Mouse (Mus musculus) adrenal gland, postnatal 36 days (tissue): ENCODE measurements around the gene Ndel1. TPM values are rescaled to one million over a fixed set of nuclear protein-coding genes. Genes with fewer than 3 reads are reported as not detected.
A peak's percentile ranks its signal among the peaks of the same experiment; 100 is the strongest.

Experiments used
- DNase-seq, 2 experiments: peaks; one replicate each; pipeline ENCODE4 v3.0.0; 2021; ENCODE audit warnings: mixed read lengths in 1 of 2
- long read RNA-seq, 2 experiments: library from polyadenylated mRNA; stranded (forward); transcript quantifications; one replicate each; pipeline ENCODE4 v2.0.0; 2021; ENCODE audit warnings: borderline sequencing depth in 2 of 2
- total RNA-seq, 2 experiments: library from RNA; stranded (reverse); gene quantifications; 2 replicates each; pipeline ENCODE4 v1.2.3; 2021

Ndel1 gene
- 10 to 100 TPM; 58.4 to 81.8 TPM for total RNA-seq
- long read RNA-seq, experiment 1, transcript Ndel1-201 (9 exons, 2,382 nt), result major isoform, 35 of 44 reads
- long read RNA-seq, experiment 1, partial matches to known transcripts, result 0 of 44 reads
- long read RNA-seq, experiment 1, other reads (novel, unspliced or antisense), result 9 of 44 reads
- long read RNA-seq, experiment 2, transcript Ndel1-201 (9 exons, 2,382 nt), result major isoform, 10 of 16 reads
- long read RNA-seq, experiment 2, partial matches to known transcripts, result 2 of 16 reads
- long read RNA-seq, experiment 2, other reads (novel, unspliced or antisense), result 4 of 16 reads

DNA sequence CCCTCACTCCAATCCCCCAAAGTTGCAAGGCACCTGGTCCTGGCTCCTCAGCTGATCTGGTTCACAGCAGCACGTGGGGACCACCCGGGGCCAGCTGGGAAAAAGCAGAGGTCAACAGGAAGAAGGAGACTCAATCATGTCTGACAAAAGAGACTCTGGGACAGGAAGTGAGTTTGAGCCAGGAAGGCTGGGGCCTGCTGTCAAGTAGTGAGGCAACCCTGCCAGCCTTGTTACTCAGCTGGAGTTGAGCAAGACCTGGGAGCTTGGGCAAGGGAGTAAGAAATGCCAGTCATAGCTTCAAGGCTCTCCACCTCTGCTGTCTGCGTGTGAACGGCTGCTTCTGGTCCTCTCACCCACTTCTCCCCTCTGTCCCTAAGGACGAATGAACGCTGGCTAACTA, at the start of gene Ndel1:
Gene Ndel1, minus strand, starts transcription at position 111 of the 400 bp plus-strand sequence.
- peak; percentile 86 for DNase-seq

DNA sequence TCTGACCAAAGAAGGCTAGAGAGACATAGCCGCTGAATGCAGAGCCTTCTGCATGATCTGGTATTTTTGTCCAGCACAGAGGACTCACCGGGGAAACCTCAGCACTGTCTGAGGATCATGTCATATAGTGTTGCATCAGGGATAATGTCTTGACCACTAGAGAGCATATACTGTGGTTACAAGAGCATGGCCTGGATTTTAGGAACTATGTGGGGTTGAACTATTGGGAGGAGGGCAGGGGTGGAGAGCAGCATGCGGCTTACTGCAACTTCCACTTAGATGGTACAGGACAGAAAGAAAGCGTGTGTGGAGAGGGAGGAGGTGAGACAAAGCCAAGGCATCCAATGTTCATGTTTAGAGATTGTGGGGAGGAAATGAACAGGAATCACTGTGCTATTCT, 42.9 kb upstream of the Ndel1 start:
- no peak for DNase-seq

DNA sequence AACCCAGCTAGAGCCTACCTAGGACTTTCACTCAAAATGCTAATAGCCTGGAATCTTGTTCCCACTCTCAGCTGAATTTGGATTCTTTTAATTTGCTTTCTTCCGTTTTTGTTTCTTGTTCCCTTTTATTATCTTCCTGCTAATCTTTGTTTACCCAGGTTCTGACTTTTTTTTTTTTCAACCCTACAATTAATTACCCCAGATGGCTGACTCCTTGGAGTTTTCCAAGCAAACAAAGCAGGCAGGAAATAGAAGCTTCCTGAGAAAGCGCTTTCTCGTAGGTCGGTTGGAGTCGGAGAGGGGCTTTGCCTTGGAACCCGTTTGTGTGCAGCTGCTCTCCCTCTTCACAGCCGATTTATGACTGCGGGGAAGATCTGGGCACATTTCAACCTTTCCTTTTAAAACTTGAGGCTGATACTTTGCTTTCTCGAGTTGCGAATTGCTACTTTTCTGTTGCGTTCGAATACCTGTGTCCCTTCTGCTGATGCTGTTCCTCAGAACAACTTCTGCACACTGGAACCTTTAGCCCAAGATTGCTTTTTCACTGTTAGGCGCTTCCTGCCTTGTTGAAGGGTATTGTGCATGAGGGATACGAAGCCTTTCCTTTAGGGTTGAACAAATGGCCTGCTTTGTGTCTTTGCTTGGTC, 40.0 kb upstream of the Ndel1 start:
- no peak for DNase-seq

DNA sequence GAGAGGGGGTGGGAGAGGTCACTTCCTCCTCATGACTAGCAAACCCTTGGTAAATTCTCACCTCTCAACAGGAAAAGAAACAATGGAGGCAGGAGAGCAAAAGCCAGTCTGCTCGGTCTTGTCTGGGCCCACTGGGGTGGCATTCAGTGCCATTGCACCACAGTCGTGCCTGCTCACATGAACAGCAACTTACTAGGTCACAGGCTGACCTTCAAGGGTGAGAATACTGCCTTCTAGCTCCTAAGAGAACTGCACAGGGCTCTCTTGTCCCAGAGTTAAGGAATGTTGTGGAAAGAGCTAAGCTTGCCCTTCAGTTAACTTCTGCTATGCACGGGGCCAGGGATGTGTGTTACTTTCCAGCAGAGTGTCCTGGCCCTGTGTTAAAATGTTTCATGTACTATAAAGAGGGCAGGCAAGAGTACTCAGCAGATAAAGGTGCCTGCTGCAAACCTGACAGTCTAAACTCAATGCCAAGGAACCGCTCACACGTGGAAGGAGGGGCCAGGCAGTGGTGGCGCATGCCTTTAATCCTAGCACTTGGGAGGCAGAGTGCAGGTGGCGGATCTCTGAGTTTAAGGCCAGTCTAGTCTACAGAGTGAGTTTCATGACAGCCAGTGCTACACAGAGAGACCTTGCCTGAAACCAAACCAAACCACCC, 37.3 kb upstream of the Ndel1 start:
- no peak for DNase-seq

DNA sequence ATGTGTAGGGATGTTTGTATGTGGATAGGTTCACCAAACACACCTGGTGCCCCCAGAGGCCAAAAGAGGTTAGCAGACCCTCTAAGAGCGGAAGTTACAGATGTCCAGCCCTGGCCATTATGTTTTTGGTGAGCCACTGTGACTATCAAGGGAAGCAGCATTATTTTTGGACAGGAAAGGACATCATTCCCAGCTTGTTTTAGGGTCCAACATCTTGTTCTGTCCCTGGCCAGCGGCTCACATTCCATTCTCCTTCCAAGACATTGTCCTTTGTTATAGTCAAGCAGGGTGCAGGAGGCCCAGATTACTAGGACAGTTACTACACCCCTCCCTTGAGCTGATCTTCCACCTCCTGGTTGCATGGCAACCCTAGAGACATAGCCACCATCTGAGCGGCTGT, 35.6 kb upstream of the Ndel1 start:
- no peak for DNase-seq

DNA sequence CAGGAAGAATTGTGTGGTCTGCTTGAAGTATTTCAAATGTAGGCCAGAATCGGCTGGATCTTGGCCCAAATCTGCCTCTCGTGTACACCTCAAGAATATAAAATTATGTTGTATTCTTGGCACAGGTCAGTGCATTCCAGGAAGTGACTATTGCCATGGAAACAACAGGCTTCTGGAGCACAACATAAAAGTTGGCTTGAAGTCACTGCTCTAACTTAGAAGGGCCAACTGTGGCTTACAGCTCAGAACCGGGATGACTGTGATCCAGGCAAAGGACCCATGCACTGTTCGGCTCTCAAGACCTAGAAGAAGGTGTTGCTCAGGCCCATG, 34.8 kb upstream of the Ndel1 start:
- DNase-seq, result no peak

DNA sequence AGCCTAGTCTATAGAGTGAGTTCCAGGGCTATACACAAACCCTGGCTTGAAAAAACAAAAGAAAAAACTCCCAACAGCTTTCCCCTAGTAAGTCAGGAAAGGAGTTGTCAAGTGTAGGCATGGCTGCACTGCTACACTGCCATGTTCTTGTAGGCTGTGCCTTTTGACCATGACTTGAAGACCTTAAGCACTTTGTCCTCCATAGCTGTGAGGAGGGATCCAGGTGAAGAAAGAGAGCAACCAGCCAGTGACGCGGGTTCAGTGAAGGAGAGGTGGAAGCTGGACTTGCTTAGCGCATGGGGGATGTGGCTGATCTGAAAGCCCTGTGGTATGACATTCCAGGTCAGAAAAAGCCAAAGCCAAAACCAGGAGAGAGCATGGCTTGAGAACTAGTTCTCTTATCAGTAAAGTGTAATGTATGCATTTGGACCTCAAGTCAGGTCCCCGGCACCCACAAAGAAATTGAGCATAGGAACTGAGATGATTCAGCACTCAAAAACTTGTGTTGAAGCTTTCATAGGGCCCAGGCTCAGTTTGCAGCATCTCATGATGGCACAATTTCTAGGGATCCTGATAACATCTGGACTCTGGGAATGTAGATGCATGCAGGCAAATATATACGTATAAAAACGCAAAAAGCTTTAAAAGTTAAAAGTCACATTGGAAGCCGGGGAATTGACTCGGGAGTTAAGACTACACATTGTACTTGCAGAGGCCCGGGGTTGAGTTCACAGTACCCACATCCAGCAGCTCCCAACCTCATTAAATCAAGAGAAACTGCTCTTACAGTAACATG, 34.2 kb upstream of the Ndel1 start:
- DNase-seq, result no peak

DNA sequence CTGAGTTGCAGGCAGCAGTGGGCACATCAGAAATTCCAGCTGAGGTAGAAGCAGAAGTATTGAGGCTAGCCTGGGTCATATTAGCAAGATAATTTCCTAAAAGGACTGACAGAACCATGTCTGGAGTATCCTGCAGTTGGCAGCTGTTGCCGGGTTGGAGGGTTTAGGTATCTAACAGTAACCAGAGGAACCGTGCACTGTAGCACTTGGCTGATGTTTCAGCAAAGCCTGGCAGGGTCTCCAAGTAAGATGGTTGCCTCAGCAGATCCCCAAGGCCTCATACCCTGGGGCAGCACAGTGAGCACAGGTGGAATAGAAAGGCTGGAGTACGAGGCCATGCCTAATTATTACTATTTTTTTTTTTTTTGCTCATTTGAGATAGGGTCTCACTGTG, 33.5 kb upstream of the Ndel1 start:
- no peak for DNase-seq

DNA sequence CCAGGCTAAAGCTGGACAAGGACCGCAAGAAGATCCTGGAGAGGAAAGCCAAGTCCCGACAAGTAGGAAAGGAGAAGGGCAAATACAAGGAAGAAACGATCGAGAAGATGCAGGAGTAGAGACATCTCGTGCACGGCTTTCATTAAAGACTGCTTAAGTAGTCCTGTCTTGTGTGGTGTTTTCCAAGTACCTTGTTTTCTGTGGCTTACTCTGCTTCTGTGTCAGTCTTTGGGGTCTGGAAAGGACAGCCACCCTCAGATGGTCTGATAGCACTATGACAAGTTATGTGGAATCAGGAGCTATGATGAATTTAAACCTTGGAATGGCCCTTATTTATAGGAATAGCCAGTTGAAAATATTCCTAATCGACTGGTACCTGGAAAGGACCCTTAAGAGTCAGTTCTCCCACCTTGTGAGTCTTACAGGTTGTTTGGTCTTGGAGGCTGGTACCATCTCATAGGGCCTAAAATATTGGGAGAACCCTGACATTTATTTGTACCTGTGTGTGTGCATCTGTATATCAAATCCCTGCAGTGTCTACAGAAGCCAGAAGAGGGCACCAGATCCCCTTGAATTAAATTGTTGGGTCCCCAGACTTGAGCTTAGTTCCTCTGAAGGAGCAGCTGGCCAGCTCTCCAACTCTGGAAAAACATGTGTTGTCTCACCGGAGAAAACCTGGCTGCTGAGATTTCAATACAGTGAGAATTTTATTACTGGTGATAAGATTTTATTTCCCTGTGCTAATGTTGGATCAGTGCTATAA, 32.9 kb upstream of the Ndel1 start:
- DNase-seq, result peak; percentile 68 to 81

DNA sequence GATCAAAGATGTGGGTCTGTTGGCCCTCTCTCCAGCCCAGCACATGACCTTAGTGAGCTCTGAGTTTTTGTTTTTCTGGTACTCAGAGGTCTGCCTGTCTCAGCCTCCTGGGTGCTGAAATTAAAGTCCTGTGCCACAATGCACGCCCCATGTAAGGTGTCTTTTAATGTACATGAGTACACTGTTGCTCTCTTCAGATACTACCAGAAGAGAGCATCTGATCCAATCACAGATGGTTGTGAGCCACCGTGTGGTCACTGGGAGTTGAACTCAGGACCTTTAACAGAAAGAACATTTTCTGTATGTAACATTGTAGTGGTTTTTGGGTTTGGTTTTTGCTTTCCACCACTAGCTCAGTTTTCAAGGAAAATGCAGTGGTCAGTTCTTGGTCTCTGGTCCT, 32.1 kb upstream of the Ndel1 start:
- no peak for DNase-seq

DNA sequence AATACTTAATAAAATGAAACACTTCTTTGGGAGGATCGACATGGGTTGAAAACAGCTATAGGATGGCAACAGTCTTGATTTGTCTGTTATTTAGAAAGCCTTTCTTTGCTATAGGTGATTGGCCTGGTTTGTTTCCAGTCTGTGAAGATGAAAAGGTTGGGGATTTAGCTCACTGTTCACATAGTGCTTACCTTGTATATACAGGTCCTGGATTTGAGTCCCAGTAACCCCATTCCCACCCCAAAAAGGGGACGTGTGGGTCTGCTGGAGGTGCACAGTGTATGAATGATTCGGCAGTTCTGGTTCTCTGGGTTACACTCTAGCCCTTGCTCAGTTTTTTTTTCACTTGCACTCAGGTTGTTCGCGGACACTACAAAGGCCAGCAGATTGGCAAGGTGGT, 31.2 kb upstream of the Ndel1 start:
- DNase-seq, result no peak

DNA sequence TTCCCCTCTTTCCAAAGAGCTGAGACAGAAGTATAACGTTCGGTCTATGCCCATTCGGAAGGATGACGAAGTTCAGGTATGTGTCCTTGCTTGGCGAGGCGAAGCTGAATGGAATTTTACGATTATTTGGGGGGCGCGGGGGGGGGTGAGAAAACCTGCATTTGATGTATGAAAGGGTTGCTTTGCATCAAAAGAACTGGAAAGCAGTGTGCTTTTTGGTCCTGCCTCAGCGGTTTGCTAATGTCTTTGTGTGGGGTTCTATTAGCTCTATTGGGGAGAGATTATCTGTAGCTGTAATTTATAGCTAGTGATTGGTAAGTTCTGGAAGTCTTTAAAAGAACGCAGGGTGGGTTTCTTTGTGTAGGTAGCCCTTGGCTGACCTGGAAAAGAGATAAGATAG, 30.7 kb upstream of the Ndel1 start:
- no peak for DNase-seq

DNA sequence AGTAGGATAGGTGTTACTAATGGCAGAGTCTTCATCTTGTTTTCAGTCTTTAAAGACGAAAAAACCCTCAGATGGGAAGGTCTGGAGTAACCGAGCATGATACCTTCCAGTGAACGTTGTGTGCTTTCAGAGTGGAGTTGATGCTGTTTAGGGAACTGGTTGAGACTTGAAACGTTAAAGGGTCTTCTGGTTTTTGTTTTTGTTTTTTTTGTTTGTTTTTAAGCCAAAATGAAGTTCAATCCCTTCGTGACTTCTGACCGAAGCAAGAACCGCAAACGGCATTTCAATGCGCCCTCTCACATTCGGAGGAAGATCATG, 30.3 kb upstream of the Ndel1 start:
- DNase-seq, result no peak

DNA sequence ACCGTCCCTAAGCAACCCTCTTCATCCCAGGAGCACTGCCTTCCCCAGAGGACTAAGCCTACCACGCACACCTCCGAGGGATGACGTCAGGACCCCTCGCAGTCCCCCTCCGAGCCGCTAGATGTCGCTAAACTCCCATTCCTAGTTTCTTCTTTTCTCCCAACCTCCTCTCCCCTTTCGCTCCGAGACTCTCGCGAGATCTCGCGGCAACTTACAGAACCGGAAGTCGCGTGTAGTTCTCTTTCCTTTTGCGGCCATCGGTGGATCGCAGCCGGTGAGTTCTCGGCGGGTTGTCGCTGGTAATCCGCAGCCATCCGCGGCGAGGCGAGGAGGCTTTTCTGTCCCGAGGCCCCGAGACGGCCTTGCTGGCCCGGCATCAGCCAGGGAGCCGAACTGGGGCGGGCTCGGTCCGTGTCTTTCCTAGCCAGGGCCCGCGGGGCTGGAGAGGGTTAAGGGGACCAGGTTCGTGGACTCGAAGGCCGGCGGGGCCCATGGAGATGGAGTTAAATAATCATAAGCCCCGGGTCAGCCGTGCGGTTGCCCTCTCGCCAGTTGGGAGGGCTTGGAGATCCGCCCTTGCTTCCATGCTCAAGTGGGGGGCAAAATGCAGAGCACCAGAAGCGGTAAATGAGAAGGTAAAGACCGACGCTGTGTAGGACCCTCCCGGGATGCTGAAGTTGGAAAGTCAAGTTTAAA, 29.8 kb upstream of the Ndel1 start, which contains the start of gene Rpl26:
Gene Rpl26, plus strand, starts transcription at position 233 of the 696 bp plus-strand sequence.
- DNase-seq, result peak; percentile 97

DNA sequence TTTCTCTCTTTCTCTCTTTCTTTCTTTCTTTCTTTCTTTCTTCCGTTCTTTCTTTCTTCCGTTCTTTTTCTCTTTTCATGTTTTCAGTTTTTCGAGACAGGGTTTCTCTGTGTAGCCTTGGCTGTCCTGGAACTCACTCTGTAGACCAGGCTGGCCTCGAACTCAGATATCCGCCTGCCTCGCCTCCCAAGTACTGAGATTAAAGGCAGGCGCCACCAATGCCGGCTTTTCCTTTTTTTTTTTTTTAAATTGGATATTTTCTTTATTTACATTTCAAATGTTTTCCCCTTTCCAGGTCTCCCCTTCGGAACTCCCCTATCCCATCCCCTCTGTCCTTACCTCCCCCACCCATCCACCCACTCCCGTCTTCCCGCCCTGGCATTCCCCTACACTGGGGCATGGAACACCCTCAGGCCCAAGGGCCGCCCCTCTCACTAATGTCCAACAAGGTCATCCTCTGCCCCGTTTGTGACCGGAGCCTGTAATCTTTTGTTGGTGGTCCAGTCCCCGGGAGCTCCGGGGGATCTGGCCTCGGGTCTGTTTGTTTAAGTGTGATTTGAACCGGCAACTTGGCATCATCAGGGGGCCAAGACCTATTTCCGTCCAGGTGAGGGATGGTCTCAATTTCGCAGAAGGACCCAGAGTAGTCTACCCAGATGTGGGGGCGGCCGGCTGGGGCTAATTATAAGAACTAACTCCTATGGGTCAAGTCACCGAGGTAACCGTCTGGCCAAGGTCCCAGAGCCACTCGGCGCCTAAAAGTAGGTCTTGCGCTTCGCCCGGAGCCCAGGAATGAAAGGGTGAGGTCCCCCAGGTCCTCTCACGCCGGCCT, 29.1 kb upstream of the Ndel1 start:
- no peak for DNase-seq

DNA sequence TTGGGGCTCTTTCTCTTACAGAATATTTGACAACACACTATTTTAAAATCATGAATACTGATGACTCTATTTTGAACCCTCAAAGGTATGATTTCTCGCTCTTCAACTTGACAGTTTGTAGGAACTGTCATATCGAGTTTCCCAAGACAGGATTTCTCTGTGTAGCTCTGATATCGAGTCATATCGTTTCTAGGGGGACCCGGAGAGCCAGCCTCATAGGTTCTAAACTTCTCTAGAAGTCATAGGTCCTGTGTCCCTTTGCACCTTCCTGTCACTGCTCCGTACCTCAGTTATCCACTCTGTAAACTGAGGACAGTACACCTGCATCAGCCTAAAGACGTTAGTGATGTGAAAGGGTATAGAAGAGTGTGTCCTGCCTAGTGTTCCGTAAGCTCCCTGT, 28.2 kb upstream of the Ndel1 start:
- DNase-seq, result no peak

DNA sequence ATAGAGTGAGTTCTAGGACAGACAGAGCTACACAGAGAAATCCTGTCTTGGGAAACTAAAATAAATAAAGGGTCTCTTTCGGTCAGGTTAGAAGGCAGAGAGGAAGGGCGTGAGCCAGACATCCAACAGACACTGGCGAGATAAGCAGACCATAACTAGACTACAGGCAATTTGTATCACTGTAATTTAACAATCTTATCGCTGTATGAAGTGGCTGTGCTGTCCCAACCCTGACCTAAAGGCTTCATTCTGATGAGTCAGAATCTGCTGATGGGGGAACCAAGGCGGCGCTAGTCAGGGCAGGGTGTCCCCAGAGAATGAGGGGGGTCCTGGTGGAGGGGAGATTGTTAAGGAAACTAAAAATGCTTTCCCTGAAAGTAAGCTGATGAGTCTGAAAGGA, 27.1 kb upstream of the Ndel1 start:
- no peak for DNase-seq

DNA sequence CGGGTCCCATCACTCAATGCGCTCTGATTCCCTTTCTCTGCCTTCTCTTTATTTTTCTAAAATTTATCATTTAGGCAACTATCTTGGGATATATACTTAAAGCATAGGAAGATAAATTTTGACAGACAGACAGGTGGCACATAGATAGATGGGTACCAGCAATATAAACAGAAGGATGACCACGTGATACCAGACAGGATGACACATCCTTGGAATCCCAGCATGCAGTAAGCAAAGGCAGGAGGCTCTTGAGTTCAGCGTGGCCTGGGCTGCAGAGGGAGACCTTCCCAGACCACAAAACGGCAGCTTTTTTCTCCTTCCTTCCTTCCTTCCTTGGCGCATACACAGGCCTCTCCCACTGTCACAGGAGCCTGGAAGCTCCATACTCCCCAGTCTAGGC, 26.2 kb upstream of the Ndel1 start:
- DNase-seq, result no peak

DNA sequence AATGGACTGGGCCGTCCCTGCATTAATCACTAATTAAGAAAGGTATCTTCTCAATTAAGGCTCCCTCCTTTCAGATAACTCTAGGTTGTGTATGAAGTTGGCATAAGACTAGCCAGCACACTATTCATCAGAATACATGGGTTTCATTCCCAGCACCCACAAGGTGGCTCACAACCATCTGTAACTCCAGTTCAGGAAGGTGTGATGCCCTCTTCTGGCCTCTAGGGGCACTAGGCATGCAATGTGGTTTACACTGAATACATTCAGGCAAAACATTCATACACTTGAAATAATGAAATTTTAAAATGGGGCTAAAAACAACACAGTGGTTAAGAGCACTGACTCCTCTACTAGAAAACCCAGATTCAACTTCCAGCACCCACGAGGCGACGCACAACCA, 25.5 kb upstream of the Ndel1 start:
- DNase-seq, result peak in 1 of 2 experiments; percentile 35

DNA sequence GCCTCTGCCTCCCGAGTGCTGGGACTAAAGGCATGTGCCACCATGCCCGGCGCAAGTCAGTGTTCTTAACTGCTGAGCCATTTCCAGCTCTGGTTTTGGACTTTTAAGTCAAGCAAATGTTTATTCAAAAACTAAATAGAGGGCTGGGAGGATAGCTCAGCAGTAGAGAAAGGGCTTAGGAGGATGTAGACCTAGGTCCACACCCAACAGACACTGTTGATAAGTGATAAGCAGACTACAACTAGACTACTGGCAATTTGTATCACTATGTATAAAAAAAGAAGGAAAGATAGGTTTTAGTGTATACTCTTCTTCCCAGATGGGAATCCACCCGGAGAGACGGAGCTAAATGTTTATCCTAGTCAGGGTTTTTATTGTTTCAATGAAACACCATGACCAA, 24.6 kb upstream of the Ndel1 start:
- DNase-seq, result no peak
